ENCODE assay signal across 29 mouse cellular contexts in the genomic region with DNA sequence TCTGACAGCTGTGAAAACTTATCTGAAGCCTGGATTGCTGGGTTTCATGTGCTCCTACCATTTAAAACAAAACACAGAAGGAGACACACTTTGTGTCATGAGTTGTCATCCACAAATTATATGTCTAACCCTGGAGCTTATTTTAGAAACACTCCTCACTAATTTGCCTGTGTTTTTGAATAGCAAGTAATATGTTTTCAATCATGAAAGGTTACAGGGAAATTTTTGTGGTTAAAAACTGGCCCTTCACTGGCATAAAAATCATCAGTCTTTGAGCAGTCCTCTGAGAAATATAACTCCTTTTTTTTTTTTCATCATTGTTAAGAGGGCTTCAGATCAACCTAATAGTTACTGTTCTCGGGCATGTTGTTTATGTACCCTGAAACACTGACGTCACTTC. TPM values are rescaled to one million over a fixed set of nuclear protein-coding genes. Genes with fewer than 3 reads are reported as not detected.
A peak's percentile ranks its signal among the peaks of the same experiment; 100 is the strongest.
DNase-seq lines count a peak whose midpoint lies in the region; ATAC-seq lines count a peak whose summit lies in the region.
"Had no signal": no experiment of that assay in that cellular context is flagged by ENCODE, and none has a peak within 500 bp of the region (broad histone marks: within the 10 kb centered on the region; RNA-seq: fewer than 3 reads in every experiment).

No protein-coding gene starts in this region.

- H3K9me3 ChIP-seq in embryonic facial prominence, embryonic 14.5 days (ENCODE audit: control insufficient read depth, low read length) = no peaks in the 10 kb centered on the region
- no peaks in the 10 kb centered on the region for H3K9me3 ChIP-seq in embryonic facial prominence, embryonic 10.5 days
- H3K9me3 ChIP-seq in embryonic facial prominence, embryonic 15.5 days (replicated peaks) = no peaks in the 10 kb centered on the region
- no peaks in the 10 kb centered on the region for H3K9me3 ChIP-seq in forebrain, embryonic 11.5 days (ENCODE audit: control insufficient read depth, low read length)
- H3K9me3 ChIP-seq: forebrain, embryonic 10.5 days; heart, embryonic 10.5 days; heart, embryonic 13.5 days; hindbrain, embryonic 13.5 days; intestine, embryonic 15.5 days had no signal

- H3K27me3 ChIP-seq in embryonic facial prominence, embryonic 14.5 days (replicated peaks; ENCODE audit: control insufficient read depth, insufficient read depth, low read length) = no peaks in the 10 kb centered on the region
- no peaks in the 10 kb centered on the region for H3K27me3 ChIP-seq in embryonic facial prominence, embryonic 10.5 days (replicated peaks; ENCODE audit: low read depth, poor library complexity, severe bottlenecking)
- no peaks in the 10 kb centered on the region for H3K27me3 ChIP-seq in embryonic facial prominence, embryonic 15.5 days
- H3K27me3 ChIP-seq in forebrain, embryonic 11.5 days (ENCODE audit: control insufficient read depth, insufficient read depth, low read length) = no peaks in the 10 kb centered on the region
- H3K27me3 ChIP-seq: heart, embryonic 13.5 days; hindbrain, embryonic 13.5 days; intestine, embryonic 15.5 days had no signal

- no peak overlapping the region for H3K4me2 ChIP-seq in embryonic facial prominence, embryonic 14.5 days (ENCODE audit: low read depth, low read length)
- H3K4me2 ChIP-seq in embryonic facial prominence, embryonic 15.5 days (replicated peaks) = no peak overlapping the region
- H3K4me2 ChIP-seq in forebrain, embryonic 11.5 days (ENCODE audit: low read depth, low read length, severe bottlenecking) = no peak overlapping the region
- H3K4me2 ChIP-seq: heart, embryonic 13.5 days; hindbrain, embryonic 13.5 days; intestine, embryonic 15.5 days had no signal

- H3K4me1 ChIP-seq in embryonic facial prominence, embryonic 14.5 days (ENCODE audit: control insufficient read depth, insufficient read depth, low read length) = no peaks in the 10 kb centered on the region; the same call in 1 of the 2 replicates
- no peaks in the 10 kb centered on the region for H3K4me1 ChIP-seq in embryonic facial prominence, embryonic 10.5 days
- H3K4me1 ChIP-seq in embryonic facial prominence, embryonic 15.5 days = no peaks in the 10 kb centered on the region
- no peaks in the 10 kb centered on the region for H3K4me1 ChIP-seq in forebrain, embryonic 11.5 days (replicated peaks; ENCODE audit: control insufficient read depth, insufficient read depth, low read length)
- H3K4me1 ChIP-seq: forebrain, embryonic 10.5 days; heart, embryonic 10.5 days; heart, embryonic 13.5 days; hindbrain, embryonic 13.5 days; intestine, embryonic 15.5 days had no signal

- no peak for ATAC-seq in embryonic facial prominence, embryonic 14.5 days (ENCODE audit: low read depth)
- ATAC-seq in embryonic facial prominence, embryonic 15.5 days (ENCODE audit: insufficient number of reproducible peaks, low FRiP score, low TSS enrichment, low read depth) = peak; percentile 15; the same call in 1 of the 2 replicates
- no peak for ATAC-seq in forebrain, embryonic 11.5 days (replicated peaks; ENCODE audit: low FRiP score)
- ATAC-seq: activated CD4-positive, CD25-positive, alpha-beta regulatory T cell, adult 4 months; forebrain, embryonic 14.5 days; forebrain, postnatal 0 days; hindbrain, embryonic 16.5 days; intestine, embryonic 15.5 days had no signal

- no peak overlapping the region for H3K27ac ChIP-seq in embryonic facial prominence, embryonic 14.5 days (replicated peaks; ENCODE audit: low read depth, low read length)
- no peak overlapping the region for H3K27ac ChIP-seq in embryonic facial prominence, embryonic 10.5 days (replicated peaks)
- H3K27ac ChIP-seq in embryonic facial prominence, embryonic 15.5 days (replicated peaks) = no peak overlapping the region
- no peak overlapping the region for H3K27ac ChIP-seq in forebrain, embryonic 11.5 days (ENCODE audit: low read depth, low read length)
- H3K27ac ChIP-seq: forebrain, embryonic 10.5 days; heart, adult 2 months; heart, embryonic 10.5 days; heart, embryonic 13.5 days; hindbrain, embryonic 13.5 days; intestine, embryonic 15.5 days had no signal

- H3K4me3 ChIP-seq in embryonic facial prominence, embryonic 14.5 days (ENCODE audit: low read depth, low read length) = no peak overlapping the region
- H3K4me3 ChIP-seq in embryonic facial prominence, embryonic 10.5 days = no peak overlapping the region
- no peak overlapping the region for H3K4me3 ChIP-seq in embryonic facial prominence, embryonic 15.5 days (replicated peaks)
- H3K4me3 ChIP-seq in forebrain, embryonic 11.5 days (ENCODE audit: low read depth, low read length) = no peak overlapping the region
- H3K4me3 ChIP-seq: erythroblast, embryonic 14.5 days; forebrain, embryonic 10.5 days; heart, adult 2 months; heart, embryonic 10.5 days; heart, embryonic 13.5 days; hindbrain, embryonic 13.5 days; intestine, embryonic 15.5 days had no signal

- no peaks in the 10 kb centered on the region for H3K36me3 ChIP-seq in embryonic facial prominence, embryonic 14.5 days (ENCODE audit: control insufficient read depth, insufficient read depth, low read length)
- H3K36me3 ChIP-seq in embryonic facial prominence, embryonic 10.5 days (replicated peaks) = no peaks in the 10 kb centered on the region
- no peaks in the 10 kb centered on the region for H3K36me3 ChIP-seq in embryonic facial prominence, embryonic 15.5 days
- H3K36me3 ChIP-seq in forebrain, embryonic 11.5 days (ENCODE audit: control insufficient read depth, insufficient read depth, low read length) = no peaks in the 10 kb centered on the region
- H3K36me3 ChIP-seq: forebrain, embryonic 10.5 days; heart, embryonic 10.5 days; heart, embryonic 13.5 days; hindbrain, embryonic 13.5 days; intestine, embryonic 15.5 days had no signal

- WGBS in embryonic facial prominence, embryonic 14.5 days = 34% methylated on average over 2 of the region's 2 CpGs
- 79% methylated on average over 2 of the region's 2 CpGs for WGBS in embryonic facial prominence, embryonic 10.5 days
- 37% methylated on average over 2 of the region's 2 CpGs for WGBS in embryonic facial prominence, embryonic 15.5 days
- 90% methylated on average over 2 of the region's 2 CpGs for WGBS in forebrain, embryonic 11.5 days

- H3K9ac ChIP-seq in embryonic facial prominence, embryonic 14.5 days (ENCODE audit: low read depth, low read length) = no peak overlapping the region
- no peak overlapping the region for H3K9ac ChIP-seq in embryonic facial prominence, embryonic 15.5 days
- no peak overlapping the region for H3K9ac ChIP-seq in forebrain, embryonic 11.5 days (ENCODE audit: low read length)
- H3K9ac ChIP-seq: forebrain, postnatal 0 days; heart, embryonic 13.5 days; hindbrain, embryonic 13.5 days; intestine, embryonic 15.5 days had no signal

- peak; percentile 12 for DNase-seq in embryonic facial prominence, embryonic 14.5 days (ENCODE audit: low spot score)
- DNase-seq in embryonic facial prominence, embryonic 10.5 days (ENCODE audit: low spot score) = no peak
- peak; percentile 68 for DNase-seq in 3T3-L1 (ENCODE audit: low read depth, low spot score)
- DNase-seq in frontal cortex, postnatal 14 days (ENCODE audit: low spot score in 2 of 2) = no peak
- DNase-seq in forebrain, embryonic 11.5 days (ENCODE audit: low spot score) = no peak
- DNase-seq: adrenal gland, adult 8-10 months; adrenal gland, postnatal 25 days; B cell, adult 2 months; cerebellum, adult 11-12 months; cerebellum, adult 8-10 months; cerebellum, postnatal 10 days; cerebellum, postnatal 36 days; embryo, embryonic 11 days; forebrain, postnatal 0 days; gastrocnemius, postnatal 10 days; gastrocnemius, postnatal 36 days; heart, adult 2 months; heart, postnatal 14 days; kidney, adult 11 months had no signal

RNA-seq across cellular contexts. Expression of a gene that starts 25.6 kb away (rescaled TPM):
- polyA plus RNA-seq in embryonic facial prominence, embryonic 14.5 days (2014; fragmentation: Nextera tagmentation; extraction: Ambion mirVana) = 9.9 and 10.7 TPM in 2 replicates
- 3.2 and 4.0 TPM in 2 replicates for polyA plus RNA-seq in embryonic facial prominence, embryonic 10.5 days (2016; fragmentation: Nextera tagmentation; extraction: Ambion mirVana)
- 12.0 and 12.2 TPM in 2 replicates for polyA plus RNA-seq in embryonic facial prominence, embryonic 15.5 days (2015; fragmentation: Nextera tagmentation; extraction: Ambion mirVana)
- polyA plus RNA-seq in forebrain, embryonic 11.5 days (2014; fragmentation: Nextera tagmentation; extraction: Ambion mirVana) = 3.0 and 3.3 TPM in 2 replicates

RNA-seq across cellular contexts. Expression of a gene that starts 55.8 kb away (rescaled TPM):
- 60.4 and 61.3 TPM in 2 replicates for polyA plus RNA-seq in embryonic facial prominence, embryonic 14.5 days (2014; fragmentation: Nextera tagmentation; extraction: Ambion mirVana)
- polyA plus RNA-seq in embryonic facial prominence, embryonic 10.5 days (2016; fragmentation: Nextera tagmentation; extraction: Ambion mirVana) = 120 and 125 TPM in 2 replicates
- 70.0 and 73.3 TPM in 2 replicates for polyA plus RNA-seq in embryonic facial prominence, embryonic 15.5 days (2015; fragmentation: Nextera tagmentation; extraction: Ambion mirVana)
- 92.7 and 97.0 TPM in 2 replicates for polyA plus RNA-seq in forebrain, embryonic 11.5 days (2014; fragmentation: Nextera tagmentation; extraction: Ambion mirVana)
- polyA plus RNA-seq: activated CD4-positive, CD25-positive, alpha-beta regulatory T cell, adult 4 months; erythroblast, embryonic 14.5 days had no signal

Comparison
In these comparisons a context has a peak if more than half of its experiments do, and no peak if none do; other contexts are left out.
1. DNase-seq: peak in embryonic facial prominence, embryonic 14.5 days (single experiment) and 3T3-L1 (single experiment); none in embryonic facial prominence, embryonic 10.5 days (single experiment), frontal cortex, postnatal 14 days (0 of 2) and forebrain, embryonic 11.5 days (single experiment).